Comparison of ENCODE assay signal across 8 mouse cellular contexts in genomic region chr2:6129555-6130355, GRCm38 (mm10). TPM values are rescaled to one million over a fixed set of nuclear protein-coding genes. Genes with fewer than 3 reads are reported as not detected.
DNase-seq lines count a peak whose midpoint lies in the region; ATAC-seq and TF ChIP-seq lines count a peak whose summit lies in the region.

TSS of gene Proser2 (minus strand) at chr2:6130211.

- H3K27ac ChIP-seq in cerebellum, adult 2 months (ENCODE audit: insufficient read depth, low read length) = no peak within 1 kb of the TSS
- H3K27ac ChIP-seq in layer of hippocampus, adult 2 months = peak within 1 kb of the TSS; percentile 49

- WGBS in cerebellum, adult 2 months = 1% methylated on average over 81 of the region's 83 CpGs
- WGBS in lung, adult 2 months = 2% methylated on average over 83 of the region's 83 CpGs

- TF ChIP-seq CTCF in cerebellum, adult 2 months (IDR thresholded peaks at IDR 0.05; ENCODE audit: borderline replicate concordance, insufficient read depth, low read depth, low read length) = no peak
- no peak for TF ChIP-seq CTCF in layer of hippocampus, adult 2 months (conservative IDR thresholded peaks at IDR 0.05)
- no peak for TF ChIP-seq CTCF in lung, adult 2 months (IDR thresholded peaks at IDR 0.05; ENCODE audit: insufficient read depth, low read length)

- ATAC-seq in hematopoietic stem cell, adult 5-6 weeks (replicated peaks in 1 of 2; ENCODE audit: insufficient read depth in 1 of 2, low FRiP score in 2 of 2, low TSS enrichment in 1 of 2, low read depth in 1 of 2, poor library complexity in 2 of 2, severe bottlenecking in 2 of 2) = peak; percentile 44 to 70

- H3K4me1 ChIP-seq in cerebellum, adult 2 months (ENCODE audit: control insufficient read depth, insufficient read depth, low read length) = no peaks in the 10 kb centered on the region
- no peaks in the 10 kb centered on the region; the same call in 1 of the 2 replicates for H3K4me1 ChIP-seq in lung, adult 2 months (ENCODE audit: control insufficient read depth, insufficient read depth, low read length)

- H3K4me3 ChIP-seq in cerebellum, adult 2 months (replicated peaks; ENCODE audit: insufficient read depth, low read depth, low read length) = peak within 1 kb of the TSS; percentile 70
- H3K4me3 ChIP-seq in layer of hippocampus, adult 2 months = peak within 1 kb of the TSS; percentile 69
- peak within 1 kb of the TSS; percentile 57 for H3K4me3 ChIP-seq in lung, adult 2 months (replicated peaks; ENCODE audit: extremely low read depth, low read depth, low read length)

- TF ChIP-seq POLR2A in cerebellum, adult 2 months (IDR thresholded peaks at IDR 0.05; ENCODE audit: borderline replicate concordance, insufficient read depth, low read length) = no peak
- TF ChIP-seq POLR2A in lung, adult 2 months (IDR thresholded peaks at IDR 0.05; ENCODE audit: borderline replicate concordance, extremely low read depth, low read depth, low read length) = peak; percentile 56; the same call in 1 of the 2 replicates

- DNase-seq in Muller cell, postnatal 12 days (ENCODE audit: inconsistent ontology term) = peak; percentile 88
- peak; percentile 63 to 64 for DNase-seq in cerebellum, adult 2 months
- DNase-seq in forelimb bud, embryonic 11.5 days (ENCODE audit: low read depth, low spot score) = peak; percentile 80
- peak in 1 of 2 experiments; percentile 32 for DNase-seq in layer of hippocampus, adult 2 months (ENCODE audit: low spot score in 2 of 2)
- DNase-seq in lung, adult 2 months = peak; percentile 77
- DNase-seq in ovary, adult 18-20 months (ENCODE audit: low spot score) = peak; percentile 83
- peak; percentile 10 for DNase-seq in thymus, postnatal 14 days

- H3K27me3 ChIP-seq in cerebellum, adult 2 months (ENCODE audit: control insufficient read depth, insufficient read depth, low read length) = no peaks in the 10 kb centered on the region

RNA-seq across cellular contexts. Expression of gene Proser2, which starts in this region (rescaled TPM):
- polyA plus RNA-seq in cerebellum, adult 2 months (2012; rRNA removed) = 7.7 and 10.7 TPM in 2 replicates
- total RNA-seq in hematopoietic stem cell, adult 5-6 weeks (2017) = 0.05 TPM in 1 of 2 replicates, not detected in the other
- 1 to 10 TPM; 2.0 to 2.1 TPM for total RNA-seq in layer of hippocampus, adult 2 months (2021)
- 7.2 and 10.2 TPM in 2 replicates for polyA plus RNA-seq in lung, adult 2 months (2012; rRNA removed)

Comparison
In these comparisons a context has a peak if more than half of its experiments do, and no peak if none do; other contexts are left out.
1. Peak in ATAC-seq in hematopoietic stem cell, adult 5-6 weeks; RNA of the gene not detected or under 1 TPM.